Mouse (Mus musculus): ENCODE results near the gene Tmed4.

The Tmed4 gene

DNA sequence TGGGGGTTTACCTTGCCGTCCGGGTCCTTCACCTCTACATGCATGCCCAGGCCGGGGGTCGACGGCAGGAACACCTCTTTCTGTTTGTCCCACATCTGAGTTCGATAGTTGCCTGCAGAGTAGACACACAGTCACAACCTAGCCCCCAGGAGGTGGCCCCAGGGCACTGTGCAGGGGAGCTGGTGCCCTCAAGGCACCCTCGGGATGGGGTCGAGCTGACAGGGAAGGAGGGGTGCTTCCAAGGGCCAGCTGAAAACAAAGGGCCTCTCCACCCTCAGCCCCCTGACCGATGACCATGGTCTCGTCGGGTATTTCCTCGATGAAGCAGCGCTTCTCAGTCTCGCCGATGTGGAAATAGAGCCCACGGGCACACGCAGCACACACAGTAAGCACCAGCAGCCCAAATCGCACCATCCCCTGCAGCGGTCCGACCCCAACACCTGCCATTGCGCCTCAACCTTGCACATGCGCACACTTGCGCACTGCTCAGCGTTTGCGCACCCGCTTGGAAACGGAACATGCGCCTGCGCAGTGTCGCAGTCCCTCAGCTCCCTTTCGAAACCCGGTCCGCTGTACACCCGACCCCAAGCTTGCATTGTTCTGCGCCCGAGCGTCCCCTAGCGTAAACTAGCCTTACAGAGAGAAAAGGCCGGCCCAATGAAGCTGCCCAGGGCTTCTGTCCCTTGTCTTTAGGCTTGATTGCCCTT, at the start of gene Tmed4:
Gene Tmed4, minus strand, starts transcription at position 484 of the 707 bp plus-strand sequence.
- peak; percentile 95 for DNase-seq (ENCODE audit: low spot score)

- DNase-seq (ENCODE audit: low spot score): no peak
Observed at GRCm38 (mm10) chr11:6323348-6323747, 48.7 kb upstream of the Tmed4 start.

DNA sequence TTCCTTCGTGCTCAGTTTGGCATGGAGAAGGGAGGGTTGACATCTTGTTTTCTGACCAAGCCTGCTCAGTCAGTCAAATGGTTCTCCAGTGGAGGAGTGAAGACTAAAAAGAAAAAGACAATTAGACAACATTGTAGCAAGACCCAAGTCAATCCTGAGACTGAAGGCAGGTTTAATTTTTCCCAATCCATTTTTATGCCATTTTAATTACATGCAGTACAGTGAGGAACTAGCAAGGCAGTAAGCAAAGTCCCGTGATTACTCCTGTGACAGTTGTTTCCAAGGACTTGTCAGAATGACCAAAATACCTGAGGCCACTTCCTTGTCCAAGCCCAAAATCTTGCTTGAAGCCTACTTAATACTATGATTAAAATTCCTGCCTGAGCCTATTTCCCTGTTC, 47.4 kb upstream of the Tmed4 start:
- DNase-seq (ENCODE audit: low spot score): no peak

DNA sequence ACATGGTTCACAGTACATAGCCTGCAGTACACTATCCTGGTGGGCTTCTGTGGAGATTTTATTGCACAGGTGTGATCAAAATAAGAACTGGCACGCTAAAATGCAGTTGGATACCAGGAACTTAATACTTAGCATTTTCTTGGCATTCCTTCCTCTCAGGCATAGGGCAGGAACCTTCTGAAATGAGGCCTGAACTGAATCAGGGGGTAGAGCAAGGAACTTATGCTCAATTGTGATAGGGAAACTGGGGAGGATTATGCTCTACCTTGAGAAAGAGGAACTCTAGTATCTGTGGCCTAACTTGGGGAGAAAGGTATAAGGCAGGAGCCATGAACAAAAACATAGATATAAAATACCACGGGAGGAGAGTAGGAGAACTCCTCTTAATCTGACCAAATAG, 44.7 kb upstream of the Tmed4 start:
- DNase-seq (ENCODE audit: low spot score): no peak

DNA sequence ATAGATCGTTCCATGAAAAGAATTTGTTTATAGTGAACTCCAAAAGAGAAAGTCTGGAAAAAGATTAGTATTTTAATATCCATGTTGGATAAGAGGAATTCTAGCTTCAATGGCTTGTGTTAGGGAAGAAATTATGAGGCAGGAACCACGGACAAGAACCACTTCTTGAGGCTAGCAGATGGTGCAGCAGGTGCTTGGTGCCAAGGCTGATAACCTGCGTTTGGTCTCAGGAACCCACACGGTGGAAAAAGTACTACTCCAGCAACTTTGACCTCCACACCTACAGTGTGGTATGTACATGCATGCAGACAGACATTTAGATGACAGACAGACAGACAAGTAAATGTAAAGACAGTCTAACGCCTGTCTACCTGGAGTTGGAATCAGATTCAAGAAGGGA, 43.9 kb upstream of the Tmed4 start:
- no peak for DNase-seq (ENCODE audit: low spot score)

- DNase-seq (ENCODE audit: low spot score): no peak
Observed at GRCm38 (mm10) chr11:6316821-6317220, 42.2 kb upstream of the Tmed4 start.

DNA sequence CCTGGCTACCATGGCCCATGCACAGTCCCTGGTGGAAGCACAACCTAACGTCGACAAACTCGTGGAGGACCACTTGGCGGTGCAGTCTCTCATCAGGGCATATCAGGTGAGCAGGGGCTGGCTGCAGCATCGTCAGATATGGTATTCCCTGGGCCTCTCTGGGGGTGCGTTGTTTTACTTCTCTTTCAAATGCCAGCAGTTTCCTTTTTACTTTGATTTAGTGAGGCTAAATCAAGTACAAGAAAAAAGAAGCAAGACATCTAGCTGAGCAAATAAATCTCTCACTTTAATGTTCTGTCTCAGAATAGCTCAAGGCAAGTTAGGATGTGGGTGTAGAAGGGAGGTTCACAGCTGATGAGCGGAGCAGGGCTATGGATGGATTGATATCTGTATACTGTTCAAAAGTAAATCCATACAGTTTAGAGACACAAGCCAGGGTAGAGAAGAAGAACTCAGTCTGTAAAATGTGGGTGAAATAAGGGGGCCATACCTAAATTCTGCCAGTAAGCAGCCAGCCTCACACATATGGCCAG, 39.3 kb upstream of the Tmed4 start:
- no peak for DNase-seq (ENCODE audit: low spot score)

DNA sequence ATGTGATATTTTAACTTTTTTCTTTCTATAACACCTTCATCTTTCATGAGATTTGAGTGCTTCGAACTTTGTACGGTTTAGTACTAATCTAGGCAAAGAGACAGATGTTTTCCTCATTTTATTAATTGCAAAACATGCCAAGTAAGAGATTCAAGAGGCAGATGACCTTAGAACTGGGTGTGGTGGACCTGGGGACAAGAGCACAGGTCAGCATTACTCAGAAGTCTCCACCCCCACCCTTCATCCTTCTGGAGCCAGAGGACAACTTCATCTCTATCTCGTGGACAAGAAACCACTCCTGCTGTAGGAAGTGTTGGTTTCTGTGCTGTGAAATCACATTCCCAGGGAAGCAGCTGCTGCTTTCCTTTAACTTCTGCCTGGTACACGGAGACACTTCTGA, 33.5 kb upstream of the Tmed4 start:
- no peak for DNase-seq (ENCODE audit: low spot score)

- no peak for DNase-seq (ENCODE audit: low spot score)
Observed at GRCm38 (mm10) chr11:6305943-6306430, 31.3 kb upstream of the Tmed4 start.

GRCm38 (mm10) chr11:6302793-6303192, 28.1 kb upstream of the Tmed4 start:
- DNase-seq (ENCODE audit: low spot score): no peak

DNA sequence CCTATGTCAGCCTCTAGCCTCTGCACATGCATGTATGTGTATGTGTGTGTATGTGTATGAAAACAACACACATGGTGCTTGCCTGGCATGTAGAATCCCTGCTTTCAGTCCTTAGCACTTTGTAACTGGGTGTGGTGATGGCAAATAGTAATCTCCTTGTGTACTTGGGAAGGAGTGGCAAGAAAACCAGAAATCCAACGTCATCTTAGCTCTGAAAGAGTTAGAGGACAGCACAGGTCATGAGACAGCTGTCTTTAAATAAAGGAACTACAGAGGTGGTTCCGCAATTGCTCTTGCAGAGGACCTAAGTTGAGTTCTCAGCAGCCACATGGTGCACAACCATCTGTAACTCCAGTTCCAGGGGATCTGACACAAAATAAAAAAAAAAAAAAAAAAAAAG, 24.8 kb upstream of the Tmed4 start:
- DNase-seq (ENCODE audit: low spot score): no peak

DNA sequence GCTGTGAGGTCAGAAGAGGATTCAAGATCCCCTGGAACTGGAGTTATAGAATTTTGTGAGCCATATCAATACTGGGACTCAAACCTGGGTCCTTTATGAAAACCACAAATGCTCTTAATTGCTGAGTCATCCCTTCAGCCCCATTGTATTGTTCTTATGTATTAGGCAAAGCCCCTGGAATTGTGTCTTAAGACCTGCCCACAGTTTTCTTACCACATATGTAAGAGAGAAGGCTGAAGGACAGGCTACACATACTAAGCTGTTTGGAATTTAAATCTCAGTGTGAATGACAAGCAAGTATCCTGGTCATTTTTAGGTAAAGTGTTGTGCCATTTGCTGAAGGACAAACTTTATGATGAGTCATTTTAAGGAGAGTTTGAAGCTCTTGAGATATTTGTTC, 21.4 kb upstream of the Tmed4 start:
- DNase-seq (ENCODE audit: low spot score): no peak

GRCm38 (mm10) chr11:6294632-6295031, 20.0 kb upstream of the Tmed4 start:
- no peak for DNase-seq (ENCODE audit: low spot score)

DNA sequence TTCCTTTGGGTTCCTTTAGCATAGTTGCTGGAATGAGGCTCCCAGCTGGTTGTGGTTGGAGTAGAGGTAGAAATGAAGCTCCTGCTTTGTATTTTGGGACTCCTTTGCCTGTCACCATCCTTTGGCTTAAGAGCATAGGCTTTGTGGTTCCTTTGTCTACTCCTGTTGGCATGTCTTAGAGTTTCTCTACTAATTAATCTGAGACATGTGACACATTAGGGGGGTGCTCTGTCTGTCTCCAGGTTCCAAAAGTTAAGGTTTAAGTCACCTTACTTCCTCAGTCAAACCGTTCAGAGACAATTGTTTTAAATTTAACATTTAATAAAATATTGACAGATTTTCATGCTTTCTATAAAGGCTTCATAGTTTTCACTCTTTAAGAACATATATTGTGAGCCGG, 18.9 kb upstream of the Tmed4 start:
- no peak for DNase-seq (ENCODE audit: low spot score)

DNA sequence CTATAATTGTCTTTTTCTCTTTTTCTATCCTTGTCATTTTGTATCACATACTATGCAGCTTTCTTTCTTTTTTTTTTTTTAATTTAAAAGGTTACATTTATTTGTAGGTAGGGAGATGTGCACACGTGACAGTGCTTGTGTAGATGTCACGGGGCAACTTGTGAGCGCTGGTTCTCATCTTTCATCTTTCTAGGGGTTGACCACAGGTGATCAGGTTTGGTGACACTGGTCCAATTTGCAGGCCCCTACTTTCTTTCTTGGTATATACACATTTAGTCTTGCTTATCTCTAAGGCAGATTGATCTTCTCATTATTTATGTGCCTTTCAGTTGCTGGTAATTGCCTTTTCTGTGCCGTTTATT, 18.3 kb upstream of the Tmed4 start:
- no peak for DNase-seq (ENCODE audit: low spot score)

GRCm38 (mm10) chr11:6292116-6292987, 17.7 kb upstream of the Tmed4 start:
- no peak for DNase-seq (ENCODE audit: low spot score)

GRCm38 (mm10) chr11:6291401-6292115, 16.9 kb upstream of the Tmed4 start, which contains the start of gene Ogdh:
Gene Ogdh (plus strand): TSS chr11:6291633.
- DNase-seq (ENCODE audit: low spot score): peak; percentile 99

GRCm38 (mm10) chr11:6290883-6291282, 16.2 kb upstream of the Tmed4 start:
- DNase-seq (ENCODE audit: low spot score): no peak

GRCm38 (mm10) chr11:6290138-6290537, 15.5 kb upstream of the Tmed4 start:
- no peak for DNase-seq (ENCODE audit: low spot score)

DNA sequence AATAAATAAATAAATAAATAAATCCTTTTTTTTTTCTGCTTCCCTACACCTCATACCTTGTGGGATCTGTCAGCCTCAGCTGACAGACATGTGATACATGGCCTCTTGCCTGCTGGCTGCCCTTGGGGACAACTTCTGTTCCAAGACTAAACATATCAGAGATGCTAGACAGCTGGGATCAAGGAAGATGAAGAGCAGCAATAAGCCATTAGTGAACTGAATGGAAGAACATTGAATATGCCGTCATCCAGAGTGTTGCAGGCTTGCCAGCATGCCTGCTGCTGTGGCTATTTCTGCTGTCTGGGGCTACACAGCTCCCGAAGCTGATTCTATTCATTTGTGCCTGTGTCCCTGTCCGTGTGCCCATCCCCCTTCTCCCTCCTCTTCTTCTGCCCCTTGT, 8.3 kb upstream of the Tmed4 start:
- DNase-seq (ENCODE audit: low spot score): no peak

DNA sequence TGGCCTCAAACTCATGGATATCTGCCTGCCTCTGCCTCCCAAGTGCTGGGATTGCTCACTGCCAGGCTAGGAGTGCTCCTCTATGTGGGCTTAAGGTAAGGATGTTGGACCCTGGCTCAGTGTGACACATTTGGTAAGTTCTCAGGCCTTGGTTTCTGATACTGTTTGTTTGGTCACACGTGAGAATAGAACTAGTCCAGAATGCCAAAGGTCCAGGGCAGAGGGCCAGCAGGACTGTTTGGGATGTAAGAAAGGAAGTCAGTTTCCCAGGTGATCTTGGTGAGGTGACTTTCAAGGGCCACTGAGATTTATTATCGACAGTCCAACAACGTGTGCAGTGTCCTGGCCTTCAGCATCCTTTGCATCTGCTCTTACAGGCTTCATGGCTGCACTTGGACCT, 1.8 kb upstream of the Tmed4 start:
- DNase-seq (ENCODE audit: low spot score): no peak

GRCm38 (mm10) chr11:6275094-6275484, 419 bp upstream of the Tmed4 start:
- no peak for DNase-seq (ENCODE audit: low spot score)
